Mouse (Mus musculus) kidney, postnatal 0 days (tissue): ENCODE data around the gene Mroh3. TPM values are rescaled to one million over a fixed set of nuclear protein-coding genes. Genes with fewer than 3 reads are reported as not detected.
A peak's percentile ranks its signal among the peaks of the same experiment; 100 is the strongest.

Source experiments
- ATAC-seq: fragments of 200-750 bp; cut with Nextera tagmentation; replicated peaks from 2 replicates; pipeline ENCODE4 v1.8.0; 2017; ENCODE audit warnings: low read depth, moderate number of reproducible peaks, moderate TSS enrichment, moderate library complexity; ENCODE audit not compliant: low FRiP score
- DNase-seq: peaks from one replicate; pipeline ENCODE4 v3.0.0-alpha.2; 2016; ENCODE audit warnings: low spot score
- H3K27ac ChIP-seq: fragments of 300-500 bp; sonication (generic); 2 replicates; pipeline ENCODE4 v1.5.1; 2014; ENCODE audit warnings: mild to moderate bottlenecking
- H3K27me3 ChIP-seq: fragments of 300-500 bp; sonication (generic); 2 replicates; pipeline ENCODE4 v1.6.1; 2014; ENCODE audit warnings: low read length, mixed read lengths; ENCODE audit not compliant: insufficient read depth
- H3K36me3 ChIP-seq: fragments of 300-500 bp; sonication (generic); 2 replicates; pipeline ENCODE4 v1.6.1; 2014; ENCODE audit warnings: low read length, mixed read lengths; ENCODE audit not compliant: insufficient read depth
- H3K4me1 ChIP-seq: fragments of 300-500 bp; sonication (generic); replicated peaks from 2 replicates; pipeline ENCODE4 v1.6.1; 2014; ENCODE audit warnings: antibody characterized with exemption, low read length, mixed read lengths; ENCODE audit not compliant: insufficient read depth
- H3K4me2 ChIP-seq: fragments of 300-500 bp; sonication (generic); 2 replicates; pipeline ENCODE4 v1.6.1; 2014; ENCODE audit warnings: mild to moderate bottlenecking, low read length, moderate library complexity, mixed read lengths
- H3K4me3 ChIP-seq: fragments of 300-500 bp; sonication (generic); replicated peaks from 2 replicates; pipeline ENCODE4 v1.5.1; 2014; ENCODE audit warnings: low read depth, low read length
- H3K9ac ChIP-seq: fragments of 300-500 bp; sonication (generic); 2 replicates; pipeline ENCODE4 v1.6.1; 2014; ENCODE audit warnings: low read depth, low read length
- H3K9me3 ChIP-seq: fragments of 300-500 bp; sonication (generic); replicated peaks from 2 replicates; pipeline ENCODE4 v1.6.1; 2016; ENCODE audit warnings: low read length, inconsistent platforms, mixed read lengths
- CTCF ChIP-seq: IDR thresholded peaks from 2 replicates; pipeline ENCODE4 v1.5.1; 2016; ENCODE audit warnings: antibody characterized with exemption, low read depth, mild to moderate bottlenecking, moderate library complexity
- WGBS: fragments of 180-500 bp; shearing (Covaris S2); extraction: QIAGEN DNeasy Blood & Tissue Kit; methylation state at CpG from one replicate; pipeline ENCODE4 v1.1.7; 2014; 5-methylcytosine and 5-hydroxymethylcytosine counted together
- polyA plus RNA-seq: library from polyadenylated mRNA; unstranded; fragments of >200 nt; fragmentation: Nextera tagmentation; extraction: Ambion mirVana; gene quantifications from 2 replicates; pipeline ENCODE4 v1.2.1, GENCODE M21; 2015

Mroh3 gene
- polyA plus RNA-seq, 1 experiment from 2014 or later: not detected

GRCm38 (mm10) chr1:136135046-136135445, 77.6 kb downstream of the Mroh3 start:
- 42% methylated on average over 1 of the region's 1 CpGs for WGBS
- ATAC-seq: no peak
- Histone ChIP-seq H3K4me3 (no peak overlapping the region), H3K9me3 (no peaks in the 10 kb centered on the region), H3K9ac (no peak overlapping the region), H3K27ac (no peak overlapping the region), H3K36me3 (no peaks in the 10 kb centered on the region), H3K27me3 (no peaks in the 10 kb centered on the region), H3K4me1 (peaks cover 36% of the 10 kb centered on the region), H3K4me2 (no peak overlapping the region)
- TF ChIP-seq CTCF: no peak
- no peak for DNase-seq

- H3K27me3 ChIP-seq: no peaks in the 10 kb centered on the region
- ATAC-seq: no peak
- no peak overlapping the region for H3K9ac ChIP-seq
- no peaks in the 10 kb centered on the region for H3K36me3 ChIP-seq
- H3K4me2 ChIP-seq: no peak overlapping the region
- peaks cover 33% of the 10 kb centered on the region for H3K4me1 ChIP-seq
- no peaks in the 10 kb centered on the region for H3K9me3 ChIP-seq
- TF ChIP-seq CTCF: no peak
- H3K4me3 ChIP-seq: no peak overlapping the region
- H3K27ac ChIP-seq: no peak overlapping the region
- DNase-seq: no peak
- WGBS: 58% methylated on average over 2 of the region's 2 CpGs
These were observed 78.1 kb downstream of the Mroh3 start for GRCm38 (mm10) chr1:136134547-136134946.

- peaks cover 37% of the 10 kb centered on the region for H3K4me1 ChIP-seq
- TF ChIP-seq CTCF: no peak
- H3K4me2 ChIP-seq: peak overlapping the region; percentile 28
- WGBS: 26% methylated on average over 13 of the region's 13 CpGs
- no peak overlapping the region for H3K4me3 ChIP-seq
- H3K27me3 ChIP-seq: no peaks in the 10 kb centered on the region
- no peaks in the 10 kb centered on the region for H3K36me3 ChIP-seq
- no peaks in the 10 kb centered on the region for H3K9me3 ChIP-seq
- DNase-seq (peak; percentile 71), ATAC-seq (no peak)
- H3K9ac ChIP-seq: no peak overlapping the region
- H3K27ac ChIP-seq: no peak overlapping the region
These were observed 78.9 kb downstream of the Mroh3 start for GRCm38 (mm10) chr1:136133570-136134240.

- 50% methylated on average over 10 of the region's 10 CpGs for WGBS
- no peaks in the 10 kb centered on the region for H3K9me3 ChIP-seq
- no peak for TF ChIP-seq CTCF
- H3K4me1 ChIP-seq: peaks cover 35% of the 10 kb centered on the region; the same call in 1 of the 2 replicates
- ATAC-seq (no peak), DNase-seq (no peak)
- H3K36me3 ChIP-seq: no peaks in the 10 kb centered on the region
- H3K4me2 ChIP-seq: peak overlapping the region; percentile 100
- H3K4me3 ChIP-seq: peak overlapping the region; percentile 66; the same call in 1 of the 2 replicates
- H3K27ac ChIP-seq: no peak overlapping the region
- H3K9ac ChIP-seq: no peak overlapping the region
- no peaks in the 10 kb centered on the region for H3K27me3 ChIP-seq
These were observed 80.0 kb downstream of the Mroh3 start for GRCm38 (mm10) chr1:136132386-136133201.

Other genes with a start within 250 kb of the Mroh3 start
- 0.20 and 0.25 TPM in 2 replicates for gene Igfn1, start 206.5 kb downstream of the Mroh3 start, polyA plus RNA-seq
- 223 and 242 TPM in 2 replicates for gene Tmem9, start 204.7 kb downstream of the Mroh3 start, polyA plus RNA-seq
- gene Ascl5, start 162.0 kb downstream of the Mroh3 start, polyA plus RNA-seq: not detected in 2 replicates
- gene Cacna1s, start 160.1 kb downstream of the Mroh3 start, polyA plus RNA-seq: 0.17 and 0.20 TPM in 2 replicates
- 0.74 and 0.88 TPM in 2 replicates for gene Kif21b, start 81.4 kb downstream of the Mroh3 start, polyA plus RNA-seq
- gene Inava, start 21.4 kb upstream of the Mroh3 start, polyA plus RNA-seq: 13.3 and 15.9 TPM in 2 replicates
- gene Gpr25, start 48.0 kb upstream of the Mroh3 start, polyA plus RNA-seq: not detected in 2 replicates
- gene Camsap2, start 133.3 kb upstream of the Mroh3 start, polyA plus RNA-seq: 8.1 and 8.6 TPM in 2 replicates
- 13.4 and 14.0 TPM in 2 replicates for gene Ddx59, start 202.4 kb upstream of the Mroh3 start, polyA plus RNA-seq